Mouse (Mus musculus): ENCODE measurements around the gene Gba2.

Gba2 gene

DNA sequence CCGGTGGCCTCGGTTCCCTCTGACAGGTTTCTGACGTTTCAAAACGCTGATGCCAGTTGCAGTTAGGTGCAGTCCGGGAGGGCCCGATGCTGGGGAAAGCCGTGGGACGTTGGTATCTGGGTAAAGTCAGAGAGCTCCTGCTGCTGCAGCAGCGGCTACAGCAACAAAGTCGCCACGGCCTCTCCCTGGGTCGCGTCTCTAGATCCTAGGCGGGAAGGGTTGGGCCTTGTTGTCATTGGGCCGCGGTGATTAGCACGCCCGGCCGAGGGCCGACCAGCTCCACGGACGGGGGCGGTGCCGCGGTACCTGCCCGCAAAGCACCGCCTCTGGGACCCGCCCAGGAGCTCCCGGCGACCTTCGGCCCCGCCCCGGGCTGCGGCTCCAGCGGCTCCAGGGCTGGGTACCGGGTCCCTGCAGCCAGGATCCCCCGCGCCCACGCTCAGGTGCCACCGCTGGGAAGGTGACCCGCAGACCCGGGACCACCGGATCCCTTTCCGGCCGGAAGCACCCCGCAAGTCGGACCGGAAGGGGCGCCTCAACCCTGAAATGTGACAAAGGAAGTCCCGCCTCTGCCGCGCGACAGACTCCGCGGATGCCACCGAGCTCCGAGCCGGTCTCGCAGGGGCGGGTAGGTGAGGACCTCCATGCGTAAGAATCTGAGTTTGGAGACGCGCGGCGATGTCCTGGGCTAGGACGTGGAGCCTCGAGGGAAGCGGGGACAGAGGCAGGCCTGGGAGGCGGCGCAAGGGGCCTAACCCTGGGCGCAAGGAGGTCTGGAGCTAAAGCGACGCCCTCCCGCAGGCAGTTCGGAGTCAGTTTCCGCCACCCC, at the start of gene Gba2, which contains the start of gene Rgp1:
TSS of gene Gba2 (minus strand) at position 498 of the 829 bp plus-strand sequence.
TSS of gene Rgp1 (plus strand) at position 340 of the 829 bp plus-strand sequence.
- peak; percentile 99 for DNase-seq

DNA sequence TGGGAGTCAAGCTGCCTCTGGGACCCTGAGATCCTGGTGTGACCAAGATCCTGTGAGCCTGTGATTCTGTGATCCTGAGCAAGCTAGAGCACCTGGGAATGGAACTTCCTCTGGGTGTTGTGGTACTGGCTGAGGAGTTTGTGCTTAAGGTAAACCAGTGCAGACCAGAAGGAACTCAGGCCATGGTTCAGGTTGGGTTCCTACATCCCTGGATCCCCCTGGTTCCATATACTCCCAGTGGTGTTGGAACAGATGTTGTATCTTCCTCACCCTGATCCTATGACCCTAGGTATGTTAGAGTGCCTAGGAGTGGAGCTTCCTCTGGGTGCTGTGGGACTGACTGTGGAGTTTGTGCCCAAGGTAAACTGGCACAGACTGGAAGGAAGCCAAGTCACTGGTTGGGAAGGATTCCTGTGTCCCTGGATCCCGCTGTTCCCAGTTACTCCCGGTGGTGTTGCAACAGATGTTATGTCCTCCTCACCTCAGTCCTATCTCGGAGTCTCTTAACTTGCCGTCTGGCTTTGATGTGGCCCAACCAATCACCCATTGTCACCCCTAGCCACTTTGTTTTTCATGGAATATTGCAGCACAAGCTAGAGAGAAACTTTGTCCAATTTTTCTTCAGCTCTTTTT, 41.6 kb upstream of the Gba2 start:
- peak; percentile 81 for DNase-seq

DNA sequence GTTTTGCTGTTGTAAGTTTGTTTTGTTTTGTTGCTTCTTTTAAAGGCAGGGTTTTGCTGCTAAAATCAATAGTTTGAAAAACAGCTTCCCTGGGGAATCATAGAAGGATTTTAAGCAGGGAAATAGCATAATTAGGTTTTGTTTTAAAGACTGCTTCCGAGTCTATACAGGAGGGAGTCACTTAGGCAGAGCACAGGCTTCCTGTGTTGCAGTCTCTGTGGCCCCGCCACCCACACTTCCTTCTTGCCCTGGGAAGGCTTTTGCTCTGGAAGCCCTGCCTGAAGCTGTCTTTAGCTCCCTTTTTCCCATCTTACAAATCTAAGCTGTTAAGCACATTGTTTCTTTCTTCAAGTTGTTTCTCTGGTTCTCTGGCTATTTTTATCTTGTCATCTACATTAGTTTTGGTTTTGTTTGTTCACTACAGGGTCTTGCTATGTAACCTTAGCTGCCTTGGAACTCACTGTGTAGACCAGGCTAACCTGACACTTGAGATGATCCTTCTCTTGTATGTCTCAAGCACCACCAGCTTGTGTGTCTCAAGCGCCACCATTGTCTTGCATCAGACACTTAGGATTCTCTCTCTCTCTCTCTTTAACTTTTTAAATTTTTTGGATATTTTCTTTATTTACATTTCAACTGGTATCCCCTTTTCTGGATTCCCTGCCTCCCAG, 34.5 kb upstream of the Gba2 start:
- peak; percentile 89 for DNase-seq

DNA sequence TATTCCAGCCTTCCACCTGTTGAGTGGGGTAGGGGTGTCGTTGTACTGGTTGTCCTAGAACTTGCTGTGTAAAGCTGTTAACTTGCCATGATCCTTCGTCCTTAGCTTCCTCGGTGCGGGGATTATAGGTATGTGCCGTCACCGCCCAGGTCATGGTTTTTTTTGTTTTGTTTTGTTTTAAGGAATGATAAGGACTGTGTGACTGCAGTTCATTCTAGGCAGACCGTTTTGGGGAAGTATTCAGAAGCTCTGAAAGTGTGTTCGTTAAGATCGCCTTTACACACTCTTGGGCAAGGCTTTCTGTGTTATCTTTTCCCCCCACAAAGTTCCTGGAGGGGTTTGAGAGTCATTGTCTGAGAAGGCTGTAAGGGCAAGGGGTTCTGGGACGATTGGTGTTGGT, 33.9 kb upstream of the Gba2 start:
- DNase-seq, result peak; percentile 36

DNA sequence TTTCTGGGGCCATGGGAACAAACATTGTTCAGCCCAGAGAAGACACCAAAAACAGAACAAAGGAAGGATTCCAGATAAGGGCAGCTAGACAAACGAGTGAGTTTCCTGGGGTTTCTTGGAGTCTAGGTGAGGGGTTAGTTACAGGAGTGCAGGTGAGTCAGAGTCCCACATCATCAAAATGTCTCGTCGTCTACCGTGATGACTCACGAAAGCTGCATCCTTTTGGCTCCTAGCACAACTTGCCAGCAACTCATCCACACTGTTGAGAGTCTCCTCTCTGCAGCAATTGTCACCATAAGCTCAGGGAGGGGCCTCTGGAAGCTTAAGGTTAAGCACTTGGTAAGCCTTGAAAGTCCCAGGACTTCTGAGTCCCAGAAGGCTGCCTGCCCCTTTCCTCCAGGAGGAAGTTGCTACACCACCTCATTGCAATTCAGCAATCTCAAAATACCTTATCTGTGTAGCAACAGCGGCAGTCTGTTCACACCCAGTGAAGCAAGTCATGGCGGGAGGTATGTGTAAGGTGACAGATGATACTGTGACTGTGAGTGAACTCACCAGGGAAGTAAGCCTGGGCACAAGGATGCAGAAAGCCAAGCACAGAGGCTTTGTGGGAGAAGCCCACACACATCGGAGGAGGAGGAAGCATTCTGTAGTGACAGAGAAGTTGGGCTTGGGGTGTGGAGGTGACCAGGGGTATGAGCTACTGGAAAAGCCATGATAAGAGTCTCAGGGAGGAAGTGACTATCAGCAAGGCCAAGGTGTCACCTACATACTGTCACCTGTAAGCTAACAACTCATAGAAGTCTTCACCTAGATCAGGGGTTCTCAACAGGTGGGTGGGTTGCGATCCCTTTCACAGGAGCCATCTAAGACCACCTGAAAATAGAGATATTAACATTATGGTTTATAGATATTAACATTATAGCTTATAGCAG, 26.3 kb upstream of the Gba2 start:
- peak; percentile 72 for DNase-seq

DNA sequence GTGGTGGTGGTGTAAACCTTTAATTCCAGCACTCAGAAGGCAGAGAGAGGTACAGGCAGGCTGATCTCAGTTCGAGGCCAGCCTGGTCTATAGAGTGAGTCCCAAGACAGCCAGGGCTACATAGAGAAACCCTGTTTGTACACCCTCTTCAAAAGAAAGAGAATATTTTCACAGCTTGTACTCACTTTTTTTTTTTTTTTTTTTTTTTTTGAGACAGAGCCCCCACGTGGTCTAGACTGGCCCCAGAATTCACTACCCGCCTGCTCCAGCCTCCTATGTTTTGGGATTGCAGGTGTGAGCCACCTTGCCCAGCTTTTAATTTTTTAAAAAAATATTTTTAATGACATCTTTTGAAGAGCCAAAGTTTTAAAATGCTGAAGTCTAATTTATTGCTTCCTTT, 25.4 kb upstream of the Gba2 start:
- DNase-seq, result no peak

DNA sequence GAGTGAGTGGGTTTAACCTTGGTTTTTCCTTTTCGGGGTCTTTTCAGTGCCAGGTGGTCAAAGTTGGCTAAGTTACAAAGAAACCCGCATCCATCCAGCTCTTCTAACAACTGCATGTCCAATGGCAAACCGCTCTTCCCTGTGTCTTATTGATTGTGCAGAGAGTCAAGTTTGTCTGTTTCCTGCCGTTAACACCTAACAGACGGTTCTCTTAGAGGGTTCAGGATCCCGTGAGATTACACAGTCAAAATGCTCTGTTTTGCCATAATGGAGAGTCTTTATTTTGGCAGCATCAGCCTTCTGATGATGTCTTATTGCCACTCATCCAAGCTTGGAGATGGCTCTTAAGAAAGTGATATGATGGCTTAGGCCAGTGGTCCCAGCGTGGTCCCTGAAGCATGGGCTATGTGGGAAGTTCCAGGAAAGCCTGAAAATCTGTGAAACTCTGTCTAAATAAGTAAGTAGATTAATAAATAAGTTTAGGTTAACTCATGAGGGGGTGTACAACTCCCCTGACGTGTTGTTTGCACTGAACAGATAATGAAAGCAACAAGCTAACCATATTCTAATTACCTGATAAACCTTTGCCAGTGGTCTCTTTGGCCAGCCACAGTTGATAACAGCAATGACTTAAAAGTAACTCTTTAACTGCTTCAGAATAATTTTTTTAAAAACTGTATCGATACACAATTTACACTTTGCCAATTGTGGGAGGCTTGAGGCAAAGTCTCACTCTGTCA, 21.7 kb upstream of the Gba2 start:
- peak; percentile 61 for DNase-seq

DNA sequence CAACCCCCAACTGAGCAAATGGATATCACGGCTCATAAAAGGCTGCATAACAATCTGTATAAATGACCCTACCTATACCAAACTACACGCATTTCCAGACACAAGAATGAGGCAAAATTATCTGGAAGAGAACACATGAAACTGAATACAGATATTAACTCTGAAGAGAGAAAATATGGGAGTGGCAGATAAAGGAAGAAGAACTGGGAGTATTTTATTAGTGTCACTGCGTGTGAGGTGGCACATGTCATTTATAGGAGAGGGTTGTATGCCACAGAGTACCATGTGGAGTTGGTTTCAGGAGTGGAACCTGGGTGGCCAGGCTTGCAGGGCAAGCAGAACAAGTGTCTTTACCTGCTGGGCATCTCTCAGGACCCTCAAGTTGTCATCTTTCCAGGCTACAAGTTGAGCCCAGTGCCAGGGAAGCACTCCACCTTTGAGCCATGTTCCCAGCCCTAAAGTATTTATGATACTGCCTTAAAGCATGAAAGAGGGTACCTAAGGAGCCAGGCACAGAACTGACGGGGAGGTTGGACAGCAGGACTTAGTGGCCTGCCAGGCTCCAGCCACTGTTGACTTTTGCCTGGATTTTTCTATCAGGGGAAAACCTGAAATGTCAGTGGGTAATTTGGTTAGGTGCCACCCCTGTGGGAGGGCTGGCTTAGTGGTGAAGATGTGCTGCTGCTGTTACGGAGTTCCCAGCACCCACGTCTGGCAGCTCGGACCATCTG, 20.1 kb upstream of the Gba2 start:
- peak; percentile 57 for DNase-seq

DNA sequence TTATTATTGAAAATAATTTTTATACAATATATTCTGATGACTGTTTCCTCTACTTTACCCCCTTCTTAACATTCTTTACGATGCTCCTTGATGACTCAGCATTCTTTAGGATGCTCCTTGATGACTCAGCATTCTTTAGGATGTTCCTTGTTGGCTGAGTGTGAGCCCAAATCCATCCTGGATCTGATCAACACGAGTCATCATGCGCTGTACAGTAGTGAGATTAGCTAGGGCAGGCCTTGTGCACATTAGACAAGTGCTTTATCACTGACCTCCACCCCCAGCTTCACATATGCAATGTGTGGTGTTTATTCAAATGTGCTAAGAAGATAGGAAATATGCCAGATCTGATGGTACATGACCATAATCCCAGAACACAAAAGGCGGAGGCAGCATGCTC, 19.5 kb upstream of the Gba2 start:
- DNase-seq, result peak; percentile 36

DNA sequence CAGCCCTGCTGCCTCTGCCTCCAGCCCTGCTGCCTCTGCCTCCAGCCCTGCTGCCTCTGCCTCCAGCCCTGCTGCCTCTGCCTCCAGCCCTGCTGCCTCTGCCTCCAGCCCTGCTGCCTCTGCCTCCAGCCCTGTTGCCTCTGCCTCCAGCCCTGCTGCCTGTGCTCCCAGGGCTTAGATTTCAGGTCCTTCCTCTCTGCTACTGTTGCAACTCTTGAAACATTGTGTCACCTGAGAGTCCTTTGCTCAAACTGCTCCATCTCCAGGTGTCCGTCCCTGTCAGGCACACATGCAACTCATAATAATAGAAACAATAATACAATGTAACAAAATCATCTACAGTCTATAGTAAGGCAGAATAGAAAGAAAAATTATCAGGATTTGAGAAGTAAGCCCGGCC, 17.9 kb upstream of the Gba2 start:
- DNase-seq, result peak; percentile 76

DNA sequence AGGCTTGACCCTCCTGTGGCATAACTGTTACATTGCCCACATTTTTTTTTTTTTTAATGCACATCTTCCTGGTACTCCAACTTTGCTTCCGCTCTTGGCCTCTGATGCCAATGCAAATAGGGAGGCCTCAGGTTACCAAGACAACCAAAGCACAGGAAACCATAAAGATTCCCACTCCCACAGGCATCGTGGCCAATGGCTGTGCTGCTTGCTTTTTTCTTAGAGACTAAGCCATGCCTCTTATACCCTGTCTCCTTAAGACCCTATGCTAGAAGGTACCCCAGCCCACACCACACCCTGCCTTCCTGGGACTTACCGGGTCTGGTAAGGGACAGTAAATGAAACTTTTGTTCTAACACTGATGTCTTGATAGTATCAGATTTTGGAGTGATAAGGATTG, 14.8 kb upstream of the Gba2 start:
- peak; percentile 74 for DNase-seq

DNA sequence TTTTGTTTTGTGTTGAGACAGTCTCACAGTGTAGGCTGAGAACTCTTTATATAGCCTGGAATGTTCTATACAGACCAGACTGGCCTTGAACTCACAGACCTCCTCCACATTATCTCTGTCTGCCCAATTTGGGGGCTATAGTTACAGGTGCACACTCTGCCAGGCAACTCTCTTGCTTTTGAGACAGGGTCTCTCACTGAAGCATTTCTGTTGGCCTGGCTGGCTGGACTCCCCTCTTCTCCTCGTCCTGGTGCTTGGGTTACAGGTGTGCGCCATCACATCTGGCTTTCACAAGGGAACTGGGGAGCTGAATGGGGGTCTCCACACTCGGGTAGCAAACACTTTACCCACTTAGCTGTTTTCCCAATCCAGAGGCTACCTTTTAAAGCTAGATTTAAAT, 13.3 kb upstream of the Gba2 start:
- peak; percentile 64 for DNase-seq

DNA sequence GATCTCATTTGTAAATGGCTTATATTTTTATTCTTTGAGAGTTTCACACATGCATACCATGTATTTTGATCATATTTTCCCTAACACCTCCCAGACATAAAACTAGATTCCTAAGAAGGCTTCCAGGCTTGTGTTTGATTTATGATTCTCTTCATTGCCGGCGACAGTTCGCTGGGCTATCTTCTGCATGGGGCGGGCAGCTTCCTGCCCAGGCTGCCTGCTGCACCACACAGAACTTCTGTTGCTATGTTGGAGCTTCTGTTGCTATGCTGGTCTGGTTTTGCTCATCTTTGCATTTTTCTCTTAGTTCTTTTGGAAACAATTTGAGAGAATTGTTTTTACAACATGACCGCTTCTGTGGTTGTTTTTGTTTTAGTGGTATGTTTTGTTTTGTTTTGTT, 12.9 kb upstream of the Gba2 start:
- no peak for DNase-seq

DNA sequence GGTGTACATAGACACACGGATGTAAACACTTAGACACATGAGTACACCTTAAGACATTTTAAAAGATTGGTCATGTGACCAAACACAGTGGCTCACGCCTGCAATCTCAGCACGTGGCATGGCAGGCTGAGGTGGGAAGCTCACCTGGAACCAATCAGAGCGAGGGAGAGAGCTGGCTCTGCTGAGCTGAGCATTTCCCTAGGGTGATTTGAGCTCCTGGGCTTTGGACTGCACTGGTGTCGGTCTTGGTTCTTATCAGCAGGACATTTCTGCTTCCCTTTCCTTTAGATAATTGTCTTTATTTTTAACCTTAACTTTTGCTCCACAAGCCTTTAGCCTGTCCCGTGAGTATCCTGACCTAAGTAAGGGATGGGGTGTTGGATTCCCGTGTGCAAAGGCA, 9.0 kb upstream of the Gba2 start:
- peak; percentile 98 for DNase-seq

DNA sequence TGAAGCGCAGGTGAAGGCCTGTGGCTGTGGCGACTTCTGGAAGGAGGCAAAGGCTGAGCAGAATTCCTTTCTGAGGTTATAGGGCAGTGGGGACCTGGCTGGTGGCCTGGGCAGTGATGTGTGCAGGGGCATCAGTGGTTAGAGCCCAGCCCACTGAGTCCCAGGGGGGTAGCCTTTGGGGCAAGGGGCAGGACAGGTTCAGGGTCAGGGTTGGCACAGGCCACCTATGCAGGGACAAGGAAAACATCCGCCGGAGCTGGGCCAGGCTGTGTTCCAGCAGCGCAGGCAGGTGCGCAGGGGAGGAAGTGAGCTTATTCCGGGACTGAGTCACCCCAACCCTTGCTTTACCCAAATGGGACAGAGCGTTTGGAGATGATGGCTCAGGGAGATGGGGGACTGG, 7.7 kb upstream of the Gba2 start:
- DNase-seq, result peak; percentile 99

DNA sequence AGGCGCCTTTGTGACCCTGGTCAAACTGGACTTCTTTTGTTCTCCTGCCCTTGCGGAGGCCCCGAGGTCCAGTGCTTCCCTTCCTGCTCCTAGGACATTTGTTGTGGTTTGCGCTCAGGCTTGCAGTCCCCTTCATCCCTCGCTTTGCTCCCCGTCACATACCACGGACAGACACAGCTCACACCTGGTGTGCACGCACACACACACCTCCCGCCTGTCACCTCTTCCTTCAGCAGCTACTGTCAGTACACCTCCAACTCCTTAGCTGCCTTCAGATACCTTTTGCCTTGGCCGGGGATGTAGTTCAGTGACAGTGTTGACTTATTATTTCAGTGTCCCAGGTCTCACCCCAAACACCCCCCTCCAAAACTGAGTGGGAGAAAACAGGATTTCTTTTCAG, 7.0 kb upstream of the Gba2 start:
- peak; percentile 88 for DNase-seq

DNA sequence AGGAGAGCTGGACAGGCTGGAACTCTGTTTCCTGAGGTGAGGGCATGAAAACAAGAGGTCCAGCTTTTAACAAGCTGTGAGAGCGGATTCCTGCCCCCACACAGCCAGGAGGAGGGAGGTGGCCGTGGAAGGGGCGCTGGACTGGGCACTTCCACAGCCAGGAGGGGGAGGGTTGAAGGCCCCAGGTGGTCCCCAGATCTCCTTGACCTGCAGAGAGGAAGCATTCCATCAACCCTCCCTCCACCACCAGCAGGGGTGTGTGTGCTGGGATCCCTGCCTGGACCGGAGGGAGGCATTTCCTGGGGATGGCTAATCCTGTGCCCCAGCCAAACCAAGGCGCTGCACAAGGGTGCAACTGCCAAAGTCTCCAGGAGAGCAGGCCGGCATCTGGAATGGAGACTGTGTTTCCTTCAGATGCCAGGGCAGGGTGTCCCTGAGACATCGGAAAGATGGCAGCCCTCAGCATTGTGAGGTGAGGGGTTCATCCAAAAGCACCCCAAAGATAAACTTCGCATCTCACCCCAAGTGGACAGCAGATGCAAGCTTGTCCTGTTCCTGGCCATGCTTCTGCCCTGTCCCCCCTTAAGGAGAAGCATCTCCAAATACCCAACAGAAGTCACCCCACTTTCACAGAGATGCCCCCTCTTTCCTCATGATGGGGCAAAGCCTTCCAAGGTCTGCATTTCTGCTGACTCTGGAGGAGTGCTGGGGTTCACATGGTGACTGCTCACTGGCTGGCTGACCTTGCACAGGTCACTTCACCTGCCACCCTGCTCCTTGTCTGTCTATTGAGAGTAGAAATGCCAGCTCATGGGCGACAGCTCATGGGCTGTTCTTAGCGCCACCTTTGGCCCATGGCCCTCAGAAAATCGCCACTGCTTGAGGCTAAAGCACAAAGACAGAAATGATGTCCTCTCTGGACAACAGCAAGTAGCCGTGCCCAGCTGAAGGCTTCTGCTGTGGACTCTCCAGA, 6.1 kb upstream of the Gba2 start, which contains the start of gene Msmp:
TSS of gene Msmp (minus strand) at position 51 of the 973 bp plus-strand sequence.
- DNase-seq, result peak; percentile 97

DNA sequence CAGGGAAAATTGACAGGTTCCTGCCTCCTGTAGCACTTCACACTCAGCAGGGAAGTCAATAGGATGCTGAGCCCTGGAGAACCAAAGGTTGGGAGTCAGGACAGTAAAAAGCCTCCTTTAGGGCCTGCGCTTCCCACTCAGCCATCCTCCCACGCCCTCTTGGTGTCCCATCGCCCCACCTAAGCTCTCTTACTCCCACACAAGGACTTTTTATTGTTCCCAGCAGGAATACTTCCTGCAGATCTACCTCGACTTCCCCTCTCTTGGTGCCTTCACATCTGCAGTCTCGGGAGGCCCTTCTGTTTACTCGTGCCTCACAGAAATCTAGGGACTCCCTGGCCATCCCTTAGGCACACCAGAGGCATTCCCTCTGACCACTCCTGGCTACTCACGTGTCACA, 4.7 kb upstream of the Gba2 start:
- peak; percentile 95 for DNase-seq

DNA sequence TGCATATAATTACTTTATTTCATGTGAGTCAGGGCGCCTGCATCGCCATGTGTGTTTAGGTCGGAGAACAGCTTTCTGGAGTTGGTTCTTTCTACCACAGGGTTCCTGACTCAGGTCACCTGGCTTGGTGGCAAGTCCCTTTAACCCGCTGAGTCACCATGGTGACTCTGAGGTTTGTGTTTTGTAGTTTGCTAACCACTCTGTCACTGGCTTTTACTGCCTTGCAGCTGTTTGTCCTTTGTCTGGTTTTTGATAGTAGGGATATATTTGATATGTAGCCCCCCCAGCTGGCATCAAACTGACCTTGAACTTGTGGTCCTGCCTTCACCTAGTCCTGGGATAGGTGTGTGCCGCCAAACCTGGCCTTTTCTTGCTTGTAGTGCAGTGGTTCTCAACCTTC, 3.6 kb upstream of the Gba2 start:
- peak; percentile 76 for DNase-seq

DNA sequence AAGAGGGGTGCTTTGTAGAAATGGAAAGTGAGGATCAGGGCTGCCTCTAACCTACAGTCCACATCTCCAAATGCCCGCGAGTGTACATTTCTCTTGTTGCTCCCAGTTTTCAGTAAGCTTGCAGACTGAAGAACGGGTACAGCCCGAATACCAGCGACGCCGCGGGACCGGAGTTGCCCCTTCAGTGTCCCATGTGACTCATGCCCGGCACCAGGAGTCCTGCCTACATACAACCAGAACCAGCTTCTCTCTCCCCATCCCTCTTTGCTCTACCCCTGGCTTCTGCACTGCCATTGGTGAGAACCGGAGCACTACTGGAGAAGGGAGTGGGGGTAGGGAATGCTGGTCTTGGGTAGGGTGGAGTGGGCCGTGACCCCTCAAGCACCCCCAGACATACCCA, 2.7 kb upstream of the Gba2 start:
- peak; percentile 87 for DNase-seq

Measured in heart, adult 11 months (tissue).